Mouse (Mus musculus) mammary gland, adult 2 months (tissue): ENCODE results near the gene Ddx46. TPM values are rescaled to one million over a fixed set of nuclear protein-coding genes. Genes with fewer than 3 reads are reported as not detected.

Experiments
- polyA plus RNA-seq: library from polyadenylated mRNA; depleted of rRNA; stranded (reverse); fragments of >200 nt; gene quantifications from 2 replicates; pipeline ENCODE4 v1.2.3, GENCODE M21; 2012; ENCODE audit warnings: low replicate concordance; rRNA removed

Gene Ddx46
- polyA plus RNA-seq: 10.4 and 12.9 TPM in 2 replicates

DNA sequence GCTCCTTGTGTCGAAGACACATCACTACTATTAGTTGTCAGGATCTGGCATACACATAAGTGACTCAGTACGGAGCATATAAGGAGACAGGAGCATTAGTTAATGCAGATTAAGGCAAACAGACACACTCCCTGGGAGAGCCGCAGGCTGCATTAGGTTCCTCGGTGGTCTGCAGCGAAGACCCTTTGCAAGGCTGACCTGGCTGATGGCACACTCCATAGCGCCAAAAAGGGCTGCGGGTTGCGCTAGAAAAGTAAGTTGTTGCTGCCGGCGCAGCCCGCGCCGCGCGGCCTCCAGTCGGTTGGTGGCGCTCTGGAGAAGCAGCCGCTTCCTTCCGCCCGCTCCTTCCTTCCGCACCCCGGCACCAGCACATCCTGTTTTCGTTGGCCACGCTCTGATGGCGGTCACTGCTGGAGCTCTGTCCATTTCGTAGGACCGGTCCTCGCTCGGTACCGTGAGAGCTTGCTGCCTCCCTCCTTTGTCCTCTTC is at the start of gene Ddx46:
Gene Ddx46 (plus strand): TSS at position 389 of the 489 bp plus-strand sequence.

DNA sequence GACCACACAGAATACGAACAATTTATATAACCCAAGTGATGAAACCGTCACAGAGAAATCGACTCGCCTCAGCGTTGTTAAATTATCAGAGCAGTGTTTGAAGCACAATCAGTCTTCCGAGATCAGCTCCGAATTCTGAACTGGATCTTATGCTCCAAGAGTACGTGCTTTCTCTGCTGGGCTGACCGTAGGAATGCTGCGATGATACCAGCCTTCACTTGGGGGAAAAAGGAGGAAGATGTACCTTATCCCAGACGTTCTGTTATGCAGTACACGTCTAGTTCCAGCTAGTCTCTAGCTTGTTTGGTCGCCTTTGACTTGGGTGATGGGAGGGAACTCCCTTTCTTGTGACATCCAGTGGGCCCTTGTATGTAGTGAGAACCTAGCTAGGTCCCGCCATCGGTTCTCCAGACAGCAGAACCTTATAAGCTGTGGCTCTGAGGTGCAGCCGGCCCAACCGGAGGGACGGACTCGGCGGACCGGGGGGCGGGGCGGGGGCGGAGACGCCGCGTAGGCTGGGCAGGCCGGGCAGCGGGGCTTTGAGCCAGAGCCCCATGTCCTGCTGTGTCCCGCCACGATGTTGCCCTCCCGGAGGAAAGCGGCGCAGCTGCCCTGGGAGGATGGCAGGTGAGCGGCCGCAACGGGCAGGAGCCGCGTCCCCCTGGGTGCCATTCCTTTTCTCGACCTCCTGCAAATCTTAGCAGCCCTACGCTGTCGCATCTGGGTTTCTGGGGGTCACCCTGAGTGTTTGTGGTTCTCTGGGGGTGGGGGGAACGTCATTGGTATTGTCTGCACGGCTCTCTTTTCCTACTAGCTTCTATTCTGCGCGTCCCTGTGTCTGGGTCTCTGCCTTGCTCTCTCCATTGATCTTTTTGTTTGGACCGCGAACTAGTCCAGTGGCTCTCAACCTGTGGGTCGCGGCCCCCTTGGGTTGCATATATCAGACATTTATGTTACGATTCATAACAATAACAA is 35.0 kb upstream of the Ddx46 start, which contains the start of gene B4galt7:
Gene B4galt7 (plus strand): TSS at position 331 of the 975 bp plus-strand sequence.

GRCm38 (mm10) chr13:55622649-55623541 is 11.9 kb upstream of the Ddx46 start, which contains the start of gene Caml:
Gene Caml (plus strand): TSS chr13:55623005.

GRCm38 (mm10) chr13:55692535-55693242 is 57.9 kb downstream of the Ddx46 start, which contains the start of gene B230219D22Rik:
Gene B230219D22Rik (plus strand): TSS chr13:55693124.

GRCm38 (mm10) chr13:55714501-55715166 is 79.8 kb downstream of the Ddx46 start, which contains the start of gene Txndc15:
Gene Txndc15 (plus strand): TSS chr13:55714650.

DNA sequence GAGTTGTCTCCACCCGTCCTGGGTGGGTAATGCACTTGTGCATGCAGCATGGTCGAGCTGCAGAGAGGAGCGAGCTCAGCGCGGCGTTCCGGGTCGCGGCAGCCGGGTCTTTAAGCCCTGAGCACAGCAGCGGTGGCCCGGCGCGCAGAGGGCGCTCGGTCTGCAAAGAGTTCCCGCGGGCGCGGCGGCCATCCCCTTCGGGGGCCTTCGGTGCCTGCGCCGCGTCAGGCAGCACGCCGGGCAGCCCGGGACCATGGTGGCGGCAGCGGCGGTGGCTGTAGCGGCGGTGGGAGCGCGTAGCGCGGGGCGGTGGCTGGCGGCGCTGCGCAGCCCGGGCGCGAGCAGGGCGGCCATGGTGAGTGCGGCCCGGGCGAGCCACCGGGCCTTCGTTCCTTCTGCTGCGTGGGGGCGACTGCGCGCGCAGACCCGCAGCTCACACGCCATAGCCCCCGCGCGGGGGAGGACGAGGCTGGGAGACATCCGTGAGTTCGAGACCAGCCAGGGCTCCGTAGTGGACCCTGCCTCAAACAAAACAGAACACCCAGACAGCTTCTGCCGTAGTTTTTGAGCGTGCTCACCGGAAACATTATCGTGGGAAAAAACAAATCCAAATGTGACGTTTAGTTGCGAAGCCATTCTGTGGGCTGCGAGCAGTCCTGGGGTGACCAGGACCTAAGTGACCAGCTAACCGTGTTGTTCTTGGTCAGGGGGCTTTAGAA is 92.5 kb downstream of the Ddx46 start, which contains the start of gene Pcbd2:
Gene Pcbd2 (plus strand): TSS at position 249 of the 719 bp plus-strand sequence.

Other genes starting within 250 kb of the Ddx46 start
- gene Slc34a1, start 236.8 kb upstream of the Ddx46 start, polyA plus RNA-seq: 0.47 and 0.53 TPM in 2 replicates
- gene Pfn3, start 219.8 kb upstream of the Ddx46 start, polyA plus RNA-seq: not detected in 2 replicates
- gene F12, start 208.2 kb upstream of the Ddx46 start, polyA plus RNA-seq: 0.16 and 3.2 TPM in 2 replicates
- 93.6 and 123 TPM in 2 replicates for gene Grk6, start 190.0 kb upstream of the Ddx46 start, polyA plus RNA-seq
- gene Prr7, start 170.8 kb upstream of the Ddx46 start, polyA plus RNA-seq: 5.0 and 42.2 TPM in 2 replicates
- 54.6 and 75.0 TPM in 2 replicates for gene Dbn1, start 146.9 kb upstream of the Ddx46 start, polyA plus RNA-seq
- 89.3 and 232 TPM in 2 replicates for gene Pdlim7, start 121.4 kb upstream of the Ddx46 start, polyA plus RNA-seq
- 39.2 and 137 TPM in 2 replicates for gene Dok3, start 105.7 kb upstream of the Ddx46 start, polyA plus RNA-seq
- 50.1 and 68.2 TPM in 2 replicates for gene Ddx41, start 98.4 kb upstream of the Ddx46 start, polyA plus RNA-seq
- gene Fam193b, start 63.9 kb upstream of the Ddx46 start, polyA plus RNA-seq: 111 and 142 TPM in 2 replicates
- gene Tmed9, start 61.3 kb upstream of the Ddx46 start, polyA plus RNA-seq: 48.5 and 54.2 TPM in 2 replicates
- gene B4galt7, start 35.1 kb upstream of the Ddx46 start, polyA plus RNA-seq: 22.1 and 27.1 TPM in 2 replicates
- gene Caml, start 12.0 kb upstream of the Ddx46 start, polyA plus RNA-seq: 13.8 and 18.4 TPM in 2 replicates
- 20.9 and 35.0 TPM in 2 replicates for gene B230219D22Rik, start 58.1 kb downstream of the Ddx46 start, polyA plus RNA-seq
- 38.8 and 53.6 TPM in 2 replicates for gene Txndc15, start 79.6 kb downstream of the Ddx46 start, polyA plus RNA-seq
- 13.1 and 17.9 TPM in 2 replicates for gene Pcbd2, start 92.3 kb downstream of the Ddx46 start, polyA plus RNA-seq
- gene Catsper3, start 149.5 kb downstream of the Ddx46 start, polyA plus RNA-seq: not detected in 2 replicates
- 0.41 and 0.63 TPM in 2 replicates for gene Pitx1, start 201.2 kb downstream of the Ddx46 start, polyA plus RNA-seq